Mouse (Mus musculus): ENCODE data around the gene Cgnl1.

Gene Cgnl1

DNA sequence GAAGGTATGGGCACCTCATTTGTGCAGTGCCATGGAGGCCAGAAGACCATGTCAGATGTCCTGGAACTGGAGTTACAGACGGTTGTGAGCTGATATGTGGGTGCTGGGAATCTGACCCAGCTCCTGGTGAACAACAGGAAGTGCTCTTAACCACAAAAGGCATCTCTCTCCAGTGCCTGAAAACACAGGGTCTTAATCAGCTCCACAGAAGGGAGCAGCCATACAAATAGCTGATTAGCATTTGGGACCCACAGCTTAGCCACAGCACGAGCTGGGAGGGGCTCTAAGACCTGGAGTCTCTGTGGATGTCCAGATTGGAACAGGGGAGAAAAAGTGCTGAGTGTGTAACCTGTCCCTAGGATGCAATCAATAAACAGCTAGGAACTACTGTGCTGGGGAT lies 4.5 kb downstream of the Cgnl1 start:
- no peak for DNase-seq (ENCODE audit: low read depth)

DNA sequence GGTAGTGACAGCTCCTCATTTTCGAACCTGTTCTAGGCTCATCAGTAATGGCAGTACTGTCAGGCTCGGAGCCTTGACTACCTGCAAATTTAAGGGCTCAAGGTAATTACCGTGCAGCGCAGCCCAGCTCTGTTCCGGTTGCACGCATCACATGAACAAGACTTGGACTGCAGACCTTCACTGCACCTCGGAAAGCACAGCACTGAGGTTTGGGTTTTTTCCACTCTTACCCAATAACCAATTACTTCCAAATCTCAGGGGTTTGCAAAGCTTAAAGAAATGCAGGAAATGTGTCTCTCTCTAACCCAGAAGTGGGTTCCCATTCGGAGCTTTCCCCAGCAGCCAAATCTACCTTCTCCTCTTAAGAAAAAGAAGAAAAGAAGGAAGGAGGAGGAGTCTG lies 5.1 kb downstream of the Cgnl1 start:
- DNase-seq (ENCODE audit: low read depth), result no peak

DNA sequence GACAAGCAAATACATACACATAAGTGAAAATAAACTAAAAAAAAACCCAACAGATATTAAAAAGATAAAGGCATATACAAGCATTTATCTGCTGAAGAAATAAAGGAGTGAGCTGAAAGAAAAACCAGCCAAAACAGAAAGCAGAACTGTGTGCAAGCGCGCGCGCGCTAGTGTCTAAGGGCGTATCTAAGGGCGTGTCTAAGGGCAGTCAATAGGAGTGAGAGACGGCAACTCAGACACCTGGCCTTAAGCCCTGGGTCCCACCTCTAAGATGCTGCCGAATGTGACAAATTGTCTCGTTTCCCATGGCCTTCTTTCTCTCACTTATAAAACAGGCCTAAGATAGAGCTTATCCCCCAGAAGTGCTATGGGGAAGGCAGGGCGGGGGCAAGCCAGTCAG lies 6.9 kb downstream of the Cgnl1 start:
- DNase-seq (ENCODE audit: low read depth), result no peak

DNA sequence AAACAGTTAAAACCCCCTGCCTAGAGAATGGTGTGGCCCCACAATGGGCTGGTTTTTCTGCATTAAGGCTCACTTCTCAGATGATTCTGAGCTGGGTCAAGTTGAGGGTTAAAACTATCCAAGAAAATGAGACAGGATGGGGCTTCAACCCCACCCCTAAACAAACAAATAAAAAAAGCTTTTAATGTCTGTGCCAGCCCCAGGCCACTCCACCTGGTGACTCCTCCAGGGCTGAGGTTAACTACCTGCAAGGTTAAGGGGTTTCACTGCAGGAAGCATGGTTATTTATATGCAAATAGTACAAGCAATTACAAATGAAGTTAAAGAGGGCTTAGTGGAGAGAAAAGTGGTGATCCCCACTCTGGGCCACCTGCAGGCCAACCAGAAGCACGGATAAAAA lies 8.1 kb downstream of the Cgnl1 start:
- DNase-seq (ENCODE audit: low read depth), result no peak

DNA sequence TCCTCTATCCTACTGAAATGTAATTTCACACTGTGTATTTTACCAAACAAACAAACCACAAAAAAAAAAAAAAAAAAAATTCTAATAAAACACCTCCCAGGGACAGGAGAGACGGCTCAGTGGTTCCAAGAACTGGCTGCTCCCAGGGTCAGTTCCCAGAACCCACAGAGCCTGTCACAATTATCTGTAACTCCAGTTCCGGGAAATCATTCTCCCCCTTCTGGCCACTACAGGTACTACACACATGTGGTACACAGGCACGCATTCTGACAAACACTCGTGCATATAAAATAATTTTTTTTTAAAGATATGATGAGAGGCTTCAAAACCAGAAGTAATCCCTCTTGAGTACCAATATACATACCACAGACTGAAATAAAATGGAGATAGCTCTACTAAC lies 9.7 kb downstream of the Cgnl1 start:
- no peak for DNase-seq (ENCODE audit: low read depth)

DNA sequence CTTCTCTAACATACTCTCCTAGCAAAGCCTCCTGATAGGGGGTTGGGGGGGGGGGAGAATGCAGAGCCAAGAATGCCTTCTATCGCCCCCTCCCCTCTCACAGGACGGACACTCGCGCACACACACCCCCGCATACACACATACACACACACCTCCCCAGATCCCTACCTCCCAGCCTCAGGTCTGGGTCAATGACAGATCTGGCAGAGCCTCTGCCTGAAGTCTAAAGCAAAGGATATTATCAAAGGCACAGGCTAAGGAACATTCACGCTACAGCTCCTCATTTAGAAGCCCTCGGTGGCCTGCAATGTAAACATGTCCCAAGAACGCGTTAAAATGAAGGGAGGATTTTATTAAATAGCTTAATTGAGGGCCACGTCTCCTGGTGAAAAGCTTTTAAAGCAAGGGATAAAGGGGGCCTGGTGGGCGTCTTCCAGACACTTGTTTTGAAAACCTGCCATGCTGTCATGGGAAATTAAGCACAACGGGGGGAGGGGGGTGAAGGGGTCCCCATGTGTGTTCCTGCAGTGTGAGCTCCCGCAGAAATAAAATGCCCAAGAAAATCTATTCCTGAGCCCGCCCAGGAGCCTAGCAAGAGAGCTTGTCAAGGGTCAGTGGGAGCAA lies 10.8 kb downstream of the Cgnl1 start:
- DNase-seq (ENCODE audit: low read depth), result no peak

DNA sequence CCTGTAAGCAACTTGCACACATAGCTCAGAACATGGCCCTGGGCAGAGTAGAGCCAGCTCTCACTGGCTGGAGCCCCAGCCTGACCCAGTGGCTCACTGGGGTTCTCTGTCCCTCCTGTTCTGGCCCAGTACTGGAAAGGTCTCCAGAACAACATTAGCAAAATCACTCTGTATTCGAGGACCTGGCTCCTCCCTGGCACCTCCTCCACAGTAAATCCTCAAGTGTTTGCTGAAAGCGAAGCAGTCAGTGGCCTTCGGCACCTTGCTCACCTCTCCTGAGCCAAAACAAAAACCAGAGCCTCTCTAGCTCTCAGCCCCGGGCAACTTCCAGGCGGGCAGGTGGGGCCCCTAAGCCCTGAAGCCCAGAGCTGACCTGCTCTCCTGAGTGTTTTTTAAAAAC lies 11.5 kb downstream of the Cgnl1 start:
- DNase-seq (ENCODE audit: low read depth), result no peak

DNA sequence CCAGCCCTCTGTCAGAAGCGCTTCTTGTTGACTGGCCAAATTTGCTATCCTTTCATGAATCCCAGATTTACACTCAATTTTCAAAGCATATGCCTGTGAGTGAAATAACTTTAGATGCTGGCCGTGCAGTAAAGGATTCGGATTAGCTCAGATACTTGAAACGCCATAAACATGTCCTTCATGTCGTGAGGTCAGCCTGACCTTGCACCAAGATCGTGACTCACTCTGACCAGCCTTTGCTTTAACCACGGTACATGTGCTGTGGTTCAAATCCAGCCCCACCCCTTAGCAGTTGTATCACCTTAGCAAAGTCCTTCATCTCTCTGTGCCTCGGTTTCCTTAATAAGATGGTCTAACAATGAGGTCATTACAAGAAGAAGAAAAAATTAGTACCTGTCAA lies 14.0 kb downstream of the Cgnl1 start:
- no peak for DNase-seq (ENCODE audit: low read depth)

DNA sequence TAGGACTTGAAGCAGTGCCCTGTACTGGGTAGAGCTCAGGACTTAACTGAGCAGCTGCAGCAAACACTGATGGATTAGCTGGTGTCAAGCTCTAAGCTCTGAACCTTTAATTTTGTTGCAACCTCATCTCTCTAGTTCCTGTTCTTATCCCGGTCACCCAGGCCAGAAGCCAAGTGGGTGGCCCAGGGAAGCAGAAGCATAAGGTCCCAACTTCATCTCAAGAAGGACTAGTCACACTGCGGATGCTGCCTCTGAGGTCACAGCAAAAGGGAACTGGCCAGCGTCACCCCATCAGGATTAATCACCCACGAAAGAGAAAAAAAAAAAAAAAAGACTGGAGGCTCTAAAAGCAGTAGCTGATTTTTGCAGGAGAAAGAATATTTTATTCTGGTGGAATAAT lies 14.5 kb downstream of the Cgnl1 start:
- no peak for DNase-seq (ENCODE audit: low read depth)

DNA sequence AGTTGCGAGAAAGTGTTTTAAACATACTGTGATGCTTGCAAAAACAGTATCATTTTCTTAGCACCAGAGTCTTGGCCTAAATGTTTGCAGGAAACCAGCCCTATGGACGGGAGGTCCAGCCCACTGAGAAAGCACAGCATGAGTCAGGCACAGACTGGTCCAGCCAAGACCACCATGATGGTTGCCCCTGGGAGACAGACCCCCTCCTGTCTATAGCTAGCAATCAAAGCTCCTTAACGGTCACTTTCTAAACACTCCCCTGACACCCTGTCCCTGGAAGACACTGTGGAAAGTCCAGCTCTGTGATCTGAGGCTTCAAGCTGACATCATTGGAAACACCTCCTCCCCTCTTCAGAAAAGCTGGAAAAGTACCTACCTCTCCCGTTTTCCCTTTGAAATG lies 17.4 kb downstream of the Cgnl1 start:
- no peak for DNase-seq (ENCODE audit: low read depth)

DNA sequence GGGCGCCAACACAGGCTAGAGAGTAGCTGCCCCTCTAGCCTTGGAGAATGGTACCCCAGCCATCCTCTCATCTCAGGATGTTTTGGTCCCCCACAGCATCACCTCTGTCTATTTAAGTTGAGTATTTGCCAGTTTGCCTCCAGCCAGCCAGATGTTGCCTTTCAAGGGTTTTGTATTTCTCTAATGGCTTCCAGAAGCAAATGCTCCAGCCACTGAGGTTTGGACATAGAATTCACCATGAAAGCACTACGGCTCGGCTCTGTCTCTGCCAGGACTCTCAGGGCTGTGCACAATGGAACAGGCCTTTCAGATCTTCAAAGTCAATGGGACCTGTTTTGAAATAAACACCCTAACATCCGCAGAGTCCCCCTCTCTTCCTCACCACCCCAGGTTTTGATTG lies 17.9 kb downstream of the Cgnl1 start:
- DNase-seq (ENCODE audit: low read depth), result no peak

DNA sequence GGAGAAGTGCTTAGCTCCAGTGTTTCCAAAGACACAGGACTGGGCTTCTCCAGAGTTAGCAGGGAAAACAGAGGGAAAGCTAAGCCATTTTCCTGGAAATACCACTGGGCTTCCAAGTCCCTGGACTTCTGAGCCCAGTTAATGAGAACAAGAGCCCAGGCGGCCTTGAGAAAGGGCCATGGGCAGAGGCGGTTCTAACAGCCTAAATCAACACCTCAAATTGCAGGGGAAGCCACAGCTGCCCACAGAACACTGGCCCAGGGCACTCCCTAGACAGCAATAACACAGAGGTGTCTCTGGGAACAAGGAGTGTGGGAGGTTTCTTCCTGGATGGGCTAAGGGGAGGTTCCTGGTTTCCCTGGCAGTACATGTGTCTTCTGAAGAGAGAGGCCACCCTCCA lies 18.3 kb downstream of the Cgnl1 start:
- DNase-seq (ENCODE audit: low read depth), result no peak

DNA sequence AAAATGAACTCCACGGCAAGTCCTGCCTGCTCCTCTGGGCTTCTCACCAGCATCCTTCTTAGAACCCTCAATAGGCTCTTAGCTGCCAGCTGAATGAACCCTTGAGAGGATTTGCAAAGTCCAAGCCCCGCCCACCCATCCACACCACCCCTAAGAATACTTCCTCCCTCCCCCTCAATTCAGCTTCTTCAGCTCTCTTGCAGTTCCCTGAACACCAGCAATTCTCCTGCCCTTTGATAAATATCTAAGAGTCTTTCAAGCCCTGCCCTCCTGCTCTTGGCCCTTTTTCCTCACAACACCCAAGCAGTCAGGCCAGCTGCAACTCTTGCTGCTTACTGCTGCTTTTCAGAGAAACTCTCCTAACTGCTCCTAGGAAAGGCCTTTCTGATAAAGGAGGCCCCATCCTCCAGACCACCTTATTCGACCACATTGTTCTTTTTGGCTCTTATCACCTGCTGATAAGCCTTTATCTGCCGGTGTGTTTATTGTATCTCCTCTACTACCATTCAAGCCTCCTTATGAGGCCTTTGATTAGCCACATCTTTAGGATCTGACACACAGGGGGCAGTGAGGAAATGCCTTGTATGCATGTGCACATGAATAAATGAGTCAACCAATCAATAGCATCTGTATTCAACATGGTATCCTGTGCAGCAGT lies 21.3 kb downstream of the Cgnl1 start:
- DNase-seq (ENCODE audit: low read depth), result no peak

DNA sequence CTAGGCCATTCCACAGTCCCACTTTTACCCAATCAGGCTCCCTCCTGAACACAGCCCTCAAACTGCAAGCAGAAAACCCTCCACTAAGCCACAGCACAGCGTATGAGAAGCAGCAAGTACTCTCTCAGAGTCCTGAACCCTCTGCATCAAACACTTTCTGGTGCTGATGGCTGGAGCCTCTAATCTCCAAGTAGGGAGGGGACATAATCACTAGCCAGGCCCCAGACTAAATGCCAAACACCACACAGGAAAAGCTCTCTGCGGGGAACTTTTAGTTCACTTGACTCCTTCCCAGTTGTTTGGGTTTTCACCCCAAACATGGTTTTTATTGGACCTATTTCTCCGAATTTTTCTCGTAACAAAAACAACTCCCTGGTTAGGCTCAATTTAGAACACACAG lies 25.0 kb downstream of the Cgnl1 start:
- peak; percentile 58 for DNase-seq (ENCODE audit: low read depth)

DNA sequence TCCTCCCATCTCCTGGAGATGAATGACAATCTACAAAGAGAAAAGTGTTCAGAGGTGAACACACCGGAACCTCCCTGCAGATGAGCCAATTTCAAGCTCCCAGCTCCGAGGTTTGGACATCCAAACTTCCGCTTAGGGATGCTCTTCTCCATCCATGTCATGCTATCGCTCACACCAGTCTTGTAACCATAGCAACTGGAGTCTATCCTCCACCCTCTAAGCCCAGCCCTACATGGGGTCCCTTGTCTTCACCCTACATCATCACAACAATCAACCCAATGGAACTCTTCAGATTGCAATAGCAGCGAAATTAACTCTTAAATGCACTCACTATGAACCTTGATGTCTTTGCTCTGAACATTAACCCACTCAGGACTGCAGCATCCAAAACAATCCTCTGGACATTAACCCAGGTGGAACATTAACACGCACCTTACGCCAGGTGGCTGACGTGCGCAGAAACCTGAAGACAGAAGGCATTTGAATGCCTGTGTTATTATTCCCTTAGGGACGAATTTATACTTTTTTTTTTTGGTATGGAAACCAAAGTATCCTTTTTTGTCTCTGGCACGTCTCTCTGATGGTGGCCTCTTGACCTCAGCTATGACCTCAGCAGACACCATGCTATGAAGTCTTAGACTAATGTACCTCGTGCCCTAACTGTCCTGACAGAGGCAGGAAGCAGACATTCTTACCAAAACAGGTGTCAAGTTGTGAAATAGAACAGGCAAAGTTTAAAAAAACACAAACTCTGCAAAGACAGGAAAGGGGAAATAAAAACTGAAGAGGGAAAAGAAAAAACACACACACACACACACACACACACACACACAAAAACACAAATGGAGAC lies 33.1 kb downstream of the Cgnl1 start:
- DNase-seq (ENCODE audit: low read depth), result no peak

DNA sequence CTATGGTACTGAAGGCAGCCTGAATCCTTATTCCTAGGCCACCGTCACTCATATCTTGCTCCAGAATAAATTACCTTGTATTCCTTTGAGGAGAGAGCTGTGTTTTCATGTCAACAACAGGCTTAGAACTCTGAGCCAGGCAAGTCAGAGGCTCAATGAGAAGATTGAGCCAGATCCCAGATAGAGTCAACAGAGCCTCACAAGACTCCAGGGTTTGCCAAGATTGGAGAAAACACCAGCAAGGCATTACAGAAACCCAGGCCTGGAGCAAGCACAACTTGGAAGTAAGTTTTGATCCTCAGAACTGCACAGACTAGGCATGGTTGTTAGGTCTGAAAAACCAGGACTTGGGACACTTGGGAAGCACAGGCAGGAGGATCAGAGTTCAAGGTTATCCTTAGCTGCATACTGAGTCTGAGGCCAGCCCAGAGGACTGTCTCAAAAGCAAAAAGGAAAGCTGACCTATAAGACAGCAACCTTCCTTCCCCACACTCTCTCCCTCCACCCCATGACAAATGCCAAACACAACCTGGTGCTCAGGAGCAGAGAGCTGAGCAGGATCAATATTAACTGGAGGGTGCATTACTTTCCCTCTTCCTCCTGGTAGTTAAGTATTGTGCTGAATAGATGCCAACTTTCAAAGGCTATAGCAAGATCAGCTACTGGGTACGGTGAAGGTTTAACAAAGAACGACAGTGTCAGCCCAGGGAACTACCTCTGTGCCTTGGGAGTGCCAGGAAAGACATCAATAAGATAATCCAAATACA lies 34.0 kb downstream of the Cgnl1 start:
- peak; percentile 56 for DNase-seq (ENCODE audit: low read depth)

DNA sequence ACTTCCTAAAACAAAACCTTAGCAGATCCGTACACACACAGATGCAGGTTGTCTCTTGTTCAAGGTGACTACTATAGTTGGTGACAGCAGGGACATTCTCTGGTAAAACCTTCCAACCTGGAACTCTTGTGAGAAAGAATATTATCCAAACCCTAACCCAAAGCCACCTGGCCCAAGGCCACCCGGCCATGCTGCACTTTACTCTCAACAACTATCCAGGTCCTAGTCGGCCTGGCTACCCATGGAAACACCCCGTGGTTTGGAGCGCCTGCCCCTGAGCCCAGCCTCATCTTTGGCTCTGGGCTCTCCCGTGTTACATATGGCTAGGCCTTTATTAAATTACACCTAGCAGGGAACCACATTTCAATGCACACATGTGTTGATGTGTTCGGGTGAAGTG lies 35.5 kb downstream of the Cgnl1 start:
- no peak for DNase-seq (ENCODE audit: low read depth)

DNA sequence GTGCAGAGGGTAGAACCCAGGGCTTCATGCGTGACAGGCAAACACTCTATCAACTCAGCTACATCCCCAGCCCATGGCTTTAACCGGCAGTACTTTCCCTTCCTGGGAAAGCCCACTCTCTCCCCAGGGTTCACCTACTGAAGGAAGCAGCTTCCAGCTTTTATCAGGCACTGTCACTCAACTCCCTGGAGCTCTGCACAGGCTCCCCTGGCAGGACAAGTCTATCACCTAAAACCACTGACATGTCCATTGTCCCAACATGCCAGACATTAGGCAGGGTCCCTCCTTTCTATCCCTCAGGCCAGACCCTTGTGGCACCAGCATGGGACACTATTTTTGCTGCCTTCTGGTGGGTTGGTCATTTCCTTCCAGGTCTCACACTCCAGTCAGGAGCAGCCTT lies 37.8 kb downstream of the Cgnl1 start:
- no peak for DNase-seq (ENCODE audit: low read depth)

DNA sequence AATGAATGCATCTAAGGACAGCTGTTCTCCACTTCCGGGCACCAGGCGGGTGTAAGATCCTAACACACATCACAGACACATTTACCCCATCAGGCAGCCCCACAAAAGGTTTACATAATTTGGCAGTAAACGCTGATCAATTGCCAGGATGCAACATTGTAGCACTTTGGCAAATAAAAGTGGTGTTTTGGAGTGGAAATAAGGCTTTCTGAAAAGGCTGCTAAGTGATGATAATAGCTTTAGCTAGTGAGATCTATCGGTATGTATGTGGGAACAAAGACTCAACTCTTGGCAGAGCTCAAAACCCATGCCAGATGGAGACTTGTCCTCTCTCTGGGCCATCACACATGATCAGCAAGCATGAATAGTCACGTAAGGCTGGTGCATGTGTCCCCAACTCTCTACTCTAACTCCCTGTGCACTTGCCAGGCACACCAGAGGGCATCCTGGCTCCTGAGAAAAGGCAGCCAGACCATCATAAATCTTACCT lies 42.5 kb downstream of the Cgnl1 start:
- no peak for DNase-seq (ENCODE audit: low read depth)

DNA sequence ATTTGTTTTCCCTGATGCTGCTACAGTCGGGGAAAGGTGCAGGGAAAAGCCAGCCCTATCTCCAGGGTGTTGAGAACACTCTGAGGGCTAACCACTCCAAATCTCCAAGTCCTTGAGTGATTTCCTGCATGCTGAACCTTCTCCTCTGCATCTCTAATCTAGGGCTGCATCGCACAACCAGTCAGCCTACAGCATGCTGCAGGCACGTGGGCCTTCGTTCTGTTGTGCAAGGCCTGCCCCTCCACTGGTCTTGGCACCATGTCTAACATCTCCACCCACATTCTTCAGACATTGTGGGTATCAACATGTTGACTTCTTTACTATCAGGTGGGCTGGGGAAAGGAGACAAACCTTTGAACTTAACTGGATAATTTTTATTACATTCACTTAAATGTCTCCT lies 44.2 kb downstream of the Cgnl1 start:
- DNase-seq (ENCODE audit: low read depth), result no peak

DNA sequence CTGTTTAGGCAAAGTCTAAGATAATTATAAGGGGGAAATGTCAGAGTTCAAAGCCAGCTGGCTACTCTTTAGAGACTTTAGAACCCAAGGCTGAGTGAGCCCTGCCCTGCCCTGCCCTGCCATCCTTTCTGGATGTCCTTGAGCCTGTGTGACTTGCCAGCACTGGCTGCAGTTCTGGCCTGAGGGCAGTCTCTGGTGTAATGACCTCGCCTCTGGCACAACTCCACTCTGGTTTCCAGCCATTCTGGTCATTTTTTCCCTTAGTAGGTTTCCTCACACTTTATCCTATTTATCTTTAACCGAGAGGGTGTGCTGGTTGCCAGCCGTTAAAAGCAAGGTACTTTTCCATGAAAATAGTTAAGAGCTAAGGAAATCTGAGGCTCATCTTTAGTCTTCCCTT lies 45.3 kb downstream of the Cgnl1 start:
- peak; percentile 50 for DNase-seq (ENCODE audit: low read depth)

DNA sequence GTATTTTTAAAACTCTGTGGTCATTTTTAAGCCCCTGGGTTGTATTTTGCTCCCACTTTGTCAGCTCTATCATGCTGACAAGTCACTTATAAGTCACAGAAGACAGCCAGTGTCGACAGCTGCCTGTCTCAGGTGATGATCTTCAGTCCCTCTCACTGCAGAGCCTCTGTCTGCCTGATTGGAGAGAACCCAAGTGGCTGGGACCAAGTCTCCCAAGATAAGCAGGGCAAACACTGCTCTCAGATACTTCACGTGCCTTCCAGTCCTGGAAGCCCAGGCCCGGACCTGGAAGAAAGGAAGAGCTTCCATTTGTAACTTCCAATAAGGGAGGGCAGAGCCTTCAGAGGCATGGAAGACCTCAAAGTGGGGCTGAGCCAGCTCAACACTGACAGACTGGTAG lies 49.0 kb downstream of the Cgnl1 start:
- DNase-seq (ENCODE audit: low read depth), result no peak

DNA sequence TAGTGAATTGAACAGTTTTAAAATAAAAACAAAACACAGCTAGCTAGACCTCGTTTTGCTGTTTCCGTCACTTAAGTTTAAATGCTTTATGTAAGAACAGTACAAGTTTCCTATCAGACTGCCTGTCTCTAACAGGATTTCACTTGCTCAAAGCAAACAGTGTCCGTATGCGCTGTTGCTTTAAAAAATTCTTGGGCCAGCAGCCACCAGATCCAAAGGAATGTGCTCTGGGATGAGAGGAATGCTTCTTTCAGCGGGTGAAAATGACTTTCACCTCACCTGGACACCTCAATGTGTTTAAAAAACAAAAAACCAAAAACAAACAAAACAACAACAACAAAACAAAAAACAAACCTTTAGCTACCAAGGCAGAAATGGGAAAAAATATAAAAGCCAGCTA lies 54.4 kb downstream of the Cgnl1 start:
- no peak for DNase-seq (ENCODE audit: low read depth)

Measured in fibroblast of lung, adult 2 months (primary cell).